Mouse (Mus musculus) cerebellum, adult 9-11 months (tissue): ENCODE data around the gene Harbi1.
"Not testable (repeated sequence)": the region's sequence is repeated elsewhere in the genome, so short reads cannot be mapped to it uniquely, and the experiment has no call there.

Experiments
- DNase-seq: peaks from one replicate; pipeline ENCODE4 v3.0.0; 2022

The Harbi1 gene

DNA sequence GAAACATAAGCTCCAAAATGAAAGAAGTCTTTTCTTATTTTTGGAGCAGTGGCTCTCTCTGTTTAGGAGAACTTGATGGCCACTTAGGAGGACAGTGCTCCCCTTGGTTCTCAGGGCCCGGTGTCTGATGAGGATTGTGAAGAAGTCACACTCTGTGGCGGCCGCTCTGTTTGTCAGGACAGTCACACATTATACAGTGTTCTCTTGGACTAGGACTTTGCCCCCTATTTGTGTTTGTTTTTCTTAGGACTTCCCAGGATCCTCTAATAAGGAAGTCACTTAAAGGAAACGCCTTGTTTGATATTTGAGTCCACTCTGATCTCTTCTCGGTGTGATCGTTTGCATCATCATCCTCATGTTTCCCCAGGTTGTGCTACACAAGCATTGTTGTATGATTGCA lies 7.6 kb downstream of the Harbi1 start:
- no peak for DNase-seq

DNA sequence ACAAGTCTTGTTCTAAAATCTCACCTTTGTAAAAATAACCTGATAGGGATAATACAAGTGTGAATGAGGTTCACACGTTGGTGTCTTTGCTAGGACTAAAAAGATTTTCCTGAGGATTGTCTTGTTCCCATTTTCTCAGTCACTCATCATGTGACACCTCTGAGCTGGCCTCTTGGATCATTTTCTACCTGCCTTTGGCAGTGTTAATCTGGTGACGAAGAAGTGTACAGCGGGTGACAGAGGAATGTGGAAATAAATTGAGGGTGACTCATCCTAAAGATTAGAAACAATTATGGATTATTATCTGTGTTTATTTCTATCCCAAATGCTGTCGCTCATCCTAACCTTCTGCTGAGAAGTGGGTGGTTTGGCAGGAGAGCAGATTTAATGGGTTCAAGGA lies 12.7 kb downstream of the Harbi1 start:
- no peak for DNase-seq

DNA sequence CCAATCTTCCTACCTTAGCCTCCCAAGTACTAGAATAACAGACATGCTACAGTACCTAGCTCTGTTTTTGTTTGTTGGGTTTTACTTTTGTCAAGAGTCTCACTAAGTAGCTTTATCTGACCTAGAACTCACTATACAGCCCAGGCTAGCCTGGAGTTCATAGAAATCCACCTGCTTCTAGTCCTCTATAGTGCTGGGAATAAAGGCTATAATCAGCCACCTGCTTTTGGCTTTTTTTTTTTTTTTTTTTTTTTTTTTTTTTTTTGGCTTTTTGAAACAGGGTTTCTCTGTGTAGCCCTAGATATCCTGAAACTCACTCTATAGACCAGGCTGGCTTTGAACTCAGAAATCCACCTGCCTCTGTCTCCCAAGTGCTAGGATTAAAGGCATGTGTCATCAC lies 13.3 kb downstream of the Harbi1 start:
- no peak for DNase-seq

DNA sequence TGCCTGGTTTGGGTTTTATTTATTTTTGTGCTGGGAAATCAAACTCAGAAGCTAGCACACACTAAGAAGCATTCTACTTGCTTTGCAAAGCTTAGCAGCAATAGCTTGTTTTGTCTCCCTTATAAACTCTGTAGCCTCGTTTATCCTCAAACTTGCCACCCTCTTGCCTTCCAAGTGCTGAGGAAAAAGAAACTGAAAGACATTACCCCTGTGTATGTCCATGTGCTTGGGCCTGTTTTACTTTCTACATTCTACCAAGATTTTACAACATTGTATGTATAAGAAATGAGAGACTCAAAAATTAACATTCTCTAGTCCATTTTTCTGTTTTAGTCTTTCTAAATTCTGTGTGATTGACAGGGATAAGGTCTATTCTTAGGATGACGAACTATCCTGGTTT lies 14.1 kb downstream of the Harbi1 start:
- DNase-seq, result no peak

DNA sequence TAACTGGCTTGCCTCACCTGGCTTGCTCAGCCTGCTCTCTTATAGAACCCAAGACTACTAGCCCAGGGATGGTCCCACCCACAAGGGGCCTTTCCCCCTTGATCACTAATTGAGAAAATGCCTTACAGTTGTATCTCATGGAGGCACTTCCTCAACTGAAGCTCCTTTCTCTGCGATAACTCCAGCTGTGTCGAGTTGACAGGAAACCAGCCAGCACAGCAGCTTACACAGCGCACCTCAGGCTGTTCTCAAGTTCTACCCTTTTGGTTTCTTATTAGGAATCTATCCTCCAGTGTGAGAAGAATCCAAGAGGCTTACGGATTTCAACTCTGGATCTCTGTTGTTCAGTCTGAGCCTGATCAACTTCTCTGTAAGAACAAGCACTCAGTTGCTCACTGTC lies 14.8 kb downstream of the Harbi1 start:
- not testable (repeated sequence) for DNase-seq

DNA sequence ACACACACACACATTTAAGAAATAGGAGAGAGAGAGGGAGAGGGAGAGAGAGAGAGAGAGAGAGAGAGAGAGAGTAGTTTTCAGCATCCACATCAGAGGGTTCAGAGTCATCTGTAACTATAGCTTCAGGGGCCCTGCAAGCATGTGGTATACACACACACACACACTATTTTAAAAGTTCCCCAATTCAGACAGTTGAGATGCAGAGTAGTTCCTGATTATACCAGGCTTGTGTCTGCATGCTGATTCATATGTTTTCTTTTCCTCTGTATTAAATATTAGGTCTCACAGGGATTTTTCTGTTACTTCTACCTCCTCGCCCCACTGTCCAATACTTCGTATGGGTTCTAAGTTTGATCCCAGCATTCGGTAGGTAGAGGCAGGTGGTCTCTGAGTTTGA lies 16.4 kb downstream of the Harbi1 start:
- DNase-seq, result no peak

DNA sequence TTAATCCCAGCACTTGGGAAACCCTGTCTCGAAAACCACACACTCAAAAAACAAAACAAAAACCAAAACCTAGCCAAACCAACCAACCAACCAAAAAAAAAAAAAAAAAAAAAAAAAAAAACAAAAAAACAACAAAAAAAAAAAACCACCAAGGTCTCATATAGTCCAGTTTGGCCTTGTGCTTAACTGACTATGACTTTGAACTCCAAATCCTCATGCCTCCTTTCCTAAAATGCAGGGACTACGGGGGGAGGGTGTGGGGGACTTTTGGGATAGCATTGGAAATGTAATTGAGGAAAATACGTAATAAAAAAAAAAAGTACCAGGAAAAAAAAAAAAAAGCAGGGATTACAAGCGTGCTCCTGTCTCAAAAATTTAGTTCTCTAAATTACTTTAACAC lies 18.9 kb downstream of the Harbi1 start:
- no peak for DNase-seq

DNA sequence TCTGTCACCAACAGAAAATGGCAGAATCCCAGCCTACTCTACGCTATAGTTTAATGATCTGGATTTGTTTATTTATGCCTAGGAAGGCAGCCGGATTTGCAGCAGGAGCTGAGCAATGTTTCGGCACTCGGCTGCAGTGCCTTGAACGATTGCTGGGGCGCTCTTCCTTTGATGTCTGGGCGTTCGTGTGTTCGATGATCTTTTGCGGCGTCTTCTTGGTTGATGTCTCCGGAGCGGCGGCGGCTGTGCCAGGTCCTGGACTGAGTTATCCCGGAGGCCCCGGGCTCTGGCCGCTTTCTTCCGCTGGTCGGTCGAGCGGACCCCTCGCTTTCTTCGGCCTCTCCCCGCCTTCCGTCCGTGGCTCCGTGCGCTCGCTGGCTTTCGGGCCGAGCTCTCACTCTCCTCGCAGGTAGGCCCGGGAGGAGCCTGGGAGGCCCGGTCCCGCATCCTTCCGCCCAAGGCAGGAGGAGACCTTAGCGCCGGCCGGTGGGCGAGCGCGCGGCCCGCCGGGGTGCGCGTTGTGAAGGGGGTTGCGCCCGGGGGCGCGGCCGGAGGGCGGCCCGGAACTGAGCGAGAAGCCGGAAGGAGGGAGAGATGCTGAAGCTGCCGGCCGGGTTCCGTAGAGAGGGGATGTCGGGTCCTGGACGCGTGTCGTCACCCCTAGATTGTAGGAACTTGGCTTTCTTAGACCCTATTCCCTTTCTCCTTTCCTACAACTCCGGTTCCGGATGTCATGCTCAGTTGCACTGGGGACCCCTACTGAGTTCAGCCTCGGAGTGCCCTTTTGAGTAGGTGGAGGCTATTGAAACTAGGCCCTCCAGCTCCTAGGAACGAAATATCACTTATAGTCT lies 19.5 kb downstream of the Harbi1 start, which contains the start of gene Ambra1:
Gene Ambra1 (plus strand): TSS at position 164 of the 851 bp plus-strand sequence.
- peak; percentile 90 for DNase-seq

DNA sequence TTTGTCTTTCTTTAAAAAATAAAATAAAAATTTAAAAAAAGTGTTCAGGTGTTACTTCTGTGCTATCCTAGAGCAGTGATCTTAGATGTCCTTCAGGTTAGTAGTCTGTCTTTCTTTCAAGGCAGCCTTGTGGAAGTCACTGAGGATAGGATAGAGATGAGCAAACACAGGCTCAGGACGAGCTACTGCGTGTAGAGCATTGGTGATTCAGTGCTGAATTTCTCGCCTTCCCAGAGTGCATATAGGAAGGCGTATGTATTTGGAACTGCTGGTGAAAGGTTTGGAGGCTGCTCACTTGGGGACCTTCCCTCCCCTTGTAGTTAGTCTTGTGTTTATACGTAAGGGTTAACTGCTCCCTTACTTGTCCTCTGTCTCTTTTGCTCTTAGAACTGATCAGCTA lies 24.6 kb downstream of the Harbi1 start:
- no peak for DNase-seq

DNA sequence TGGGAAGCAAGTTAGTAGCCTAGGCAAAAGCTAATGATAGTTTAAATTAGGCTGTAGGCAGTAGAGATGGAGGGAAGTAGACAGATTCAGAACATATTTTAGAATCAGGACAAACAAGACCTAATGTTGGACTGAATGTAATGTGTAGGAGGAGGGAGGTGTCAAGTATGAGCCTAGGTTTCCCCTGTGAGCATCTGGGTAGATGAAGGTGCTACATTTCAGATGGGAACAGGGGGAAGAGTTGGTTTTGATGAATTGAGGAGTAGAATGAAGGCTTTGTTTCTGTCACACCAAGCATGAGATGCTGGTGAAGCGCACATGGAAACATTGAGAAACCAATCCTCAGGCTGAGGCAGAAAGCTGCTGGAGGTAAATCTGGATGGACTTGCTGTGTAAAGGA lies 28.9 kb downstream of the Harbi1 start:
- no peak for DNase-seq

DNA sequence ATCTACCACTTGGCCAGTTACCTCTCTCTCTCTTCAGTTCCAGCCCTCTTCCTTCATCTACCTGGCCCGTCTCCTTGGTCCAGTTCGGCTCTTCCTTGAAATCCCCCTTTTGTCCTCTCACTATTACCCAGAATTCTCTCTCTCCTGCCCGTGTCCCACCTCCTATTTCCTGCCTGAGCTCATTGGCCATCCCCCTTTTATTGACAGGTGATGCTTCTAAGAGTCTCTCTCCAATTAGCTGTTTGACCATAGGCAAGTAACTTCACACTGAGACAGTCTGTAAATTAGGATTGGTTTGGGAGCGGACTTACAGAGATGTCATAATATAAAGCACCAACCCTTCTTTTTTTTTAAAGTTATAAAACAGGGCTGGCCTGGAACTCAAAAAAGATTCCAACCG lies 34.0 kb downstream of the Harbi1 start:
- DNase-seq, result no peak

DNA sequence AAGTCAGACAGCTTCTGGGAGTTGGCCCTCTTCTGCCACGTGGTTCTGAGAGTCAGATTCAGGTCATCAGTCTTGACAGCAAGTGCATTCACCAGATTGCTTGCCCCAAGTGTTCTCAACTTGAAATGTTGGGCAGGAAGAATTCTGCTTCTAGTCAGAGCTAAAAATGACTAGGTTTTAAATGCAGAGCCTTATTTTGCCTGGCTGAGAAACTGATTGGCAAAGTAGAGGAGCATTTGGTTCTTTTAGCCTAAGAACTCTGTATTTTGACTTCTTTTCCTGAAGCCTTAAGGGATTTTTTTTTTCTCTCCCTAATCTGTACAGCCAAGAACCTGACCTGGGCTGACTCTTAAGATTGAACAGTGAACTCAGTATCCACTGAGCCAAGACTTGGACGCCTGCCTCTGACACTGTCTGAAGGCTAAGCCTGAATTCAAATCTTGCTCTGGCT lies 39.2 kb downstream of the Harbi1 start:
- DNase-seq, result no peak
